Mouse (Mus musculus) MEL (cell line): ENCODE data around the gene Adamts2. TPM values are rescaled to one million over a fixed set of nuclear protein-coding genes. Genes with fewer than 3 reads are reported as not detected.

Source experiments
- DNase-seq: peaks from one replicate; pipeline ENCODE4 v3.0.0; 2011; ENCODE audit warnings: low read depth, low spot score
- H3K27ac ChIP-seq: 2 replicates; pipeline ENCODE4 v1.5.1; 2012; ENCODE audit warnings: low read depth, mild to moderate bottlenecking, control low read depth, low read length, moderate library complexity; ENCODE audit not compliant: control insufficient read depth
- H3K27me3 ChIP-seq, 2 experiments: fragments of 150-350 bp in 1 of 2; sonication (generic) in 1 of 2; 2 replicates each; pipeline ENCODE4 v1.6.1; 2012; ENCODE audit warnings: low read length in 2 of 2, mild to moderate bottlenecking in 2 of 2, improper control_type of control experiment in 1 of 2, moderate library complexity in 1 of 2; ENCODE audit not compliant: insufficient read depth in 2 of 2, control insufficient read depth in 1 of 2
- H3K36me3 ChIP-seq, 2 experiments: 2 replicates each; pipeline ENCODE4 v1.6.1; 2012 to 2014; ENCODE audit warnings: low read length in 2 of 2, improper control_type of control experiment in 1 of 2, inconsistent platforms in 1 of 2, mild to moderate bottlenecking in 1 of 2; ENCODE audit not compliant: insufficient read depth in 2 of 2, control insufficient read depth in 1 of 2
- H3K4me1 ChIP-seq, 2 experiments: fragments of 150-350 bp in 1 of 2; sonication (generic) in 1 of 2; 2 replicates each; pipeline ENCODE4 v1.6.1; 2012; ENCODE audit warnings: low read length in 2 of 2, improper control_type of control experiment in 1 of 2, mild to moderate bottlenecking in 1 of 2; ENCODE audit not compliant: insufficient read depth in 2 of 2, control insufficient read depth in 1 of 2
- H3K4me3 ChIP-seq, 2 experiments: fragments of 150-350 bp in 1 of 2; sonication (generic) in 1 of 2; 2 replicates each; pipeline ENCODE4 v1.5.1; 2012; ENCODE audit warnings: low read depth in 2 of 2, low read length in 2 of 2, mild to moderate bottlenecking in 2 of 2, moderate library complexity in 2 of 2, control low read depth in 1 of 2, improper control_type of control experiment in 1 of 2; ENCODE audit not compliant: control insufficient read depth in 1 of 2, insufficient read depth in 1 of 2
- H3K79me2 ChIP-seq: 2 replicates; pipeline ENCODE4 v1.6.1; 2012; ENCODE audit warnings: mild to moderate bottlenecking, low read length, moderate library complexity; ENCODE audit not compliant: control insufficient read depth, poor library complexity, insufficient read depth
- H3K9ac ChIP-seq: 2 replicates; pipeline ENCODE4 v1.6.1; 2012; ENCODE audit warnings: low read depth, mild to moderate bottlenecking, control low read depth, low read length, moderate library complexity; ENCODE audit not compliant: control insufficient read depth, poor library complexity, severe bottlenecking
- H3K9me3 ChIP-seq: fragments of 150-350 bp; sonication (generic); replicated peaks from 2 replicates; pipeline ENCODE4 v1.6.1; 2012; ENCODE audit warnings: mild to moderate bottlenecking, low read length, improper control_type of control experiment, moderate library complexity; ENCODE audit not compliant: insufficient read depth
- BHLHE40 ChIP-seq: IDR thresholded peaks from 2 replicates; pipeline ENCODE4 v1.6.1; 2012; ENCODE audit warnings: low read depth, mild to moderate bottlenecking, inconsistent platforms, low read length, improper control_type of control experiment, borderline replicate concordance
- CHD2 ChIP-seq: IDR thresholded peaks from 2 replicates; pipeline ENCODE4 v1.6.1; 2011; ENCODE audit warnings: low read length, improper control_type of control experiment
- CTCF ChIP-seq, 3 experiments: IDR thresholded peaks in 2 of 3; conservative IDR thresholded peaks in 1 of 3; 2 replicates each; pipeline ENCODE4 v1.5.1; 2011 to 2012; ENCODE audit warnings: low read length in 3 of 3, low read depth in 2 of 3, mild to moderate bottlenecking in 2 of 3, improper control_type of control experiment in 1 of 3, inconsistent platforms in 1 of 3, mixed read lengths in 1 of 3, moderate library complexity in 1 of 3; ENCODE audit not compliant: control insufficient read depth in 1 of 3, insufficient read depth in 1 of 3, poor library complexity in 1 of 3, severe bottlenecking in 1 of 3
- ELF1 ChIP-seq: IDR thresholded peaks from 2 replicates; pipeline ENCODE4 v1.6.1; 2014; ENCODE audit warnings: low read depth, mild to moderate bottlenecking, inconsistent platforms, low read length, improper control_type of control experiment, moderate library complexity
- EP300 ChIP-seq, 2 experiments: IDR thresholded peaks; 2 replicates each; pipeline ENCODE4 v1.6.1; 2011; ENCODE audit warnings: improper control_type of control experiment in 2 of 2, low read length in 2 of 2, low read depth in 1 of 2, mild to moderate bottlenecking in 1 of 2
- ETS1 ChIP-seq: IDR thresholded peaks from 2 replicates; pipeline ENCODE4 v1.6.1; 2012; ENCODE audit warnings: low read depth, mild to moderate bottlenecking, inconsistent platforms, low read length, improper control_type of control experiment, moderate library complexity
- GABPA ChIP-seq: IDR thresholded peaks from 2 replicates; pipeline ENCODE4 v1.6.1; 2012; ENCODE audit warnings: low read depth, mild to moderate bottlenecking, inconsistent platforms, low read length, improper control_type of control experiment, moderate library complexity
- JUND ChIP-seq: IDR thresholded peaks from 2 replicates; pipeline ENCODE4 v1.6.1; 2011; ENCODE audit warnings: low read depth, mild to moderate bottlenecking, improper control_type of control experiment, low read length
- MAFK ChIP-seq: IDR thresholded peaks from 2 replicates; pipeline ENCODE4 v1.6.1; 2011; ENCODE audit warnings: low read depth, mild to moderate bottlenecking, low read length, improper control_type of control experiment, borderline replicate concordance
- MAX ChIP-seq: IDR thresholded peaks from 2 replicates; pipeline ENCODE4 v1.6.1; 2011; ENCODE audit warnings: low read length, improper control_type of control experiment
- MYC ChIP-seq: IDR thresholded peaks from 2 replicates; pipeline ENCODE4 v1.6.1; 2011; ENCODE audit warnings: low read depth, mild to moderate bottlenecking, low read length, improper control_type of control experiment, moderate library complexity
- NELFE ChIP-seq: IDR thresholded peaks from 2 replicates; pipeline ENCODE4 v1.6.1; 2011; ENCODE audit warnings: low read depth, low read length, improper control_type of control experiment
- RAD21 ChIP-seq: IDR thresholded peaks from 2 replicates; pipeline ENCODE4 v1.6.1; 2011; ENCODE audit warnings: mild to moderate bottlenecking, low read depth, low read length, improper control_type of control experiment
- RCOR1 ChIP-seq: IDR thresholded peaks from 2 replicates; pipeline ENCODE4 v1.6.1; 2012; ENCODE audit warnings: low read depth, mild to moderate bottlenecking, inconsistent platforms, low read length, improper control_type of control experiment
- SIN3A ChIP-seq: IDR thresholded peaks from 2 replicates; pipeline ENCODE4 v1.6.1; 2012; ENCODE audit warnings: low read length, improper control_type of control experiment, inconsistent platforms
- UBTF ChIP-seq: IDR thresholded peaks from 2 replicates; pipeline ENCODE4 v1.6.1; 2012; ENCODE audit warnings: low read depth, mild to moderate bottlenecking, inconsistent platforms, low read length, improper control_type of control experiment, moderate library complexity, borderline replicate concordance; ENCODE audit not compliant: insufficient read depth
- USF1 ChIP-seq: IDR thresholded peaks from 2 replicates; pipeline ENCODE4 v1.6.1; 2014; ENCODE audit warnings: low read depth, mild to moderate bottlenecking, inconsistent platforms, low read length, improper control_type of control experiment, moderate library complexity
- ZC3H11A ChIP-seq: IDR thresholded peaks from 2 replicates; pipeline ENCODE4 v1.6.1; 2012; ENCODE audit warnings: low read depth, mild to moderate bottlenecking, inconsistent platforms, low read length, improper control_type of control experiment
- ZNF384 ChIP-seq: IDR thresholded peaks from 2 replicates; pipeline ENCODE4 v1.6.1; 2012; ENCODE audit warnings: low read depth, mild to moderate bottlenecking, inconsistent platforms, low read length, improper control_type of control experiment
- polyA plus RNA-seq, 2 experiments: library from polyadenylated mRNA; stranded (reverse) in 1 of 2; unstranded in 1 of 2; fragments of >175 nt in 1 of 2; fragments of >200 nt in 1 of 2; gene quantifications; 2 replicates each; pipeline versions ENCODE4 v1.2.1 to v1.2.4; 2012; ENCODE audit warnings: low replicate concordance in 2 of 2, low read depth in 1 of 2; ENCODE audit not compliant: insufficient read length in 2 of 2, insufficient read depth in 1 of 2, missing spikeins in 1 of 2
- total RNA-seq: library from RNA; depleted of rRNA; stranded (reverse); fragments of 300-350 nt; gene quantifications from 2 replicates; pipeline ENCODE4 v1.2.3, GENCODE M21; 2012

The Adamts2 gene
- total and polyA plus RNA-seq, 3 experiments = not detected

- H3K9me3 ChIP-seq = no peaks in the 10 kb centered on the region
- no peak for DNase-seq
- no peak overlapping the region for H3K9ac ChIP-seq
- H3K27me3 ChIP-seq = no peaks in the 10 kb centered on the region
- H3K36me3 ChIP-seq = no peaks in the 10 kb centered on the region
- TF ChIP-seq ELF1 = no peak
- no peak for TF ChIP-seq GABPA
- TF ChIP-seq ZNF384 = no peak
- TF ChIP-seq MYC = no peak
- TF ChIP-seq MAFK = no peak
- TF ChIP-seq NELFE = no peak
- TF ChIP-seq, all 39 proteins: peak for 0
- Histone ChIP-seq H3K4me3 (no peak overlapping the region), H3K79me2 (no peaks in the 10 kb centered on the region), H3K4me1 (no peaks in the 10 kb centered on the region), H3K27ac (no peak overlapping the region)
These were observed 60.3 kb downstream of the Adamts2 start for GRCm38 (mm10) chr11:50662176-50662575.

DNA sequence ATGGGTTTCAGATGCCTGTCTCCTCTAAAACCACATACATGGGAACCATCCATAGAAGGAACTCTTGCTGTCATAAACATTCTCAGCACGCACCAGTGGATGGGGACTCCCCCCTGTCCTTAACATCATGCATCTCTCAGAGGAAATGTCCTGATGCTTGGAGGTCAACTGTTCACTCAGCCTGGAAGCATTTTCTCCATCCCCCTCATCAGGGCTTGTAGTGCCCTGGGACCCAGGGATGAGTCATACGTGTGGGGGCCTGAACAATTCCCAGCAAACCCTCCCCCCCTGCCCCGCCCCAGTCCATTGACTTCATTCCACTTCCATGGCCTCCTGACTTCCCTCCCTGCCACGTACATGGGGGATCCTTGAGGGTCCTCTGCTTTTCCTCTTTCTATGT, 62.9 kb downstream of the Adamts2 start:
- H3K4me3 ChIP-seq = no peak overlapping the region
- TF ChIP-seq ZC3H11A (no peak), GABPA (no peak), SIN3A (no peak)
- no peak overlapping the region for H3K9ac ChIP-seq
- no peaks in the 10 kb centered on the region for H3K27me3 ChIP-seq
- H3K79me2 ChIP-seq = no peaks in the 10 kb centered on the region
- DNase-seq = no peak
- no peaks in the 10 kb centered on the region for H3K4me1 ChIP-seq
- no peak overlapping the region for H3K27ac ChIP-seq
- no peaks in the 10 kb centered on the region for H3K36me3 ChIP-seq
- no peaks in the 10 kb centered on the region for H3K9me3 ChIP-seq

DNA sequence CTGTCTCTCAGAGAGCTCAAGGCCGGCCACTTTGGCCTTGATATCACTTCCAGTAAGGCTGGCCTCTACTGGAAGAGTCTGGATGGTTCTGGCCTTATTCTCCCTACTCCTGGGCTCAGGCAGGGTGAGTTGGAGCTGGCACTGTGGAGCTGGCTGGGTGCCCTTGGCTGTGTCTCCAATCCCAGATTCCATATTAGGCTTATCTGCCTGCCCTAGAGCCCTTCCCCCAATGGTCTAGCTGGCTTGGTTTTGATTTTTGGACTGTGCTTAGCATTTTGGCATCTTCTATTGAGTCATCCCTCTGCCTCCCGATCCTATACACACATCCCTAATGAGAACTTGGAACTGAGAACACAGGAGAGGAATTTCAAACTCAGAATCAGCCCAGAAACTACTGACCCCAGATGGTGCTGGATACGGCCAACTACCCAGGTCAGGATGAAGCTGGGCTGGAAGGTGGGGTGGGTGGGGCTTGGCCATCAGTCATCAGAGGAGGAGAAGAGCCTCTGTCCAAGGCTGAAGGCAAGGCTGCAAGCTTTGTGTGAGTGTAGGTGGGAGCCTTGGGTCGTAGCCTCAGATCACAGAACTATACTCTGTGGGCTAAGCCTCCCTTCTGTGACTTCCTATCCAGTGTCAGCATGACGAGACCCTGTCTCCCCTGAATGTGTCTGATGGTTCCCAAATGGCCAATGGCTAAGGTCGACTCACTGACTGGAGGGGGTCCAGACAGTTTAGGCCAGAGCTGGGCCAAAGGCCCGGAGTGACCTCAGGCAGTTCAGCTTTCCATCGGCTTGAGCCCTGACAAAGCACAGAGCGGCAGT, 67.9 kb downstream of the Adamts2 start:
- H3K4me1 ChIP-seq = no peaks in the 10 kb centered on the region
- DNase-seq = no peak
- no peak overlapping the region for H3K27ac ChIP-seq
- no peak for TF ChIP-seq ETS1
- TF ChIP-seq BHLHE40 = no peak
- TF ChIP-seq GABPA = no peak
- TF ChIP-seq USF1 = no peak
- no peak for TF ChIP-seq RAD21
- TF ChIP-seq UBTF = no peak
- TF ChIP-seq RCOR1 = no peak
- no peak for TF ChIP-seq MYC
- TF ChIP-seq EP300 (IDR thresholded peaks at IDR 0.05; ENCODE audit: low read depth in 1 of 2, low read length in 2 of 2) = no peak
- TF ChIP-seq ELF1 = no peak
- TF ChIP-seq CHD2 = no peak
- no peak for TF ChIP-seq MAX
- no peak for TF ChIP-seq ZNF384
- no peak for TF ChIP-seq CTCF (IDR thresholded peaks at IDR 0.05 in 2 of 3, conservative IDR thresholded peaks at IDR 0.05 in 1 of 3; ENCODE audit: control insufficient read depth in 1 of 3, insufficient read depth in 1 of 3, low read depth in 2 of 3, low read length in 3 of 3, poor library complexity in 1 of 3, severe bottlenecking in 1 of 3)
- no peak for TF ChIP-seq JUND
- no peaks in the 10 kb centered on the region for H3K36me3 ChIP-seq
- H3K79me2 ChIP-seq = no peaks in the 10 kb centered on the region
- no peak overlapping the region for H3K4me3 ChIP-seq
- H3K9me3 ChIP-seq = no peaks in the 10 kb centered on the region
- H3K9ac ChIP-seq = no peak overlapping the region
- H3K27me3 ChIP-seq = no peaks in the 10 kb centered on the region
